Mouse (Mus musculus) kidney, embryonic 14.5 days (tissue): ENCODE data around the gene Ccdc54. TPM values are rescaled to one million over a fixed set of nuclear protein-coding genes. Genes with fewer than 3 reads are reported as not detected.

Experiments used
- ATAC-seq: fragments of 200-750 bp; cut with Nextera tagmentation; 2 replicates; pipeline ENCODE4 v1.8.0; 2017; ENCODE audit warnings: moderate number of reproducible peaks, mild to moderate bottlenecking, moderate TSS enrichment, moderate library complexity; ENCODE audit not compliant: low FRiP score, low TSS enrichment
- H3K27ac ChIP-seq: fragments of 300-500 bp; sonication (generic); 2 replicates; pipeline ENCODE4 v1.5.1; 2014; ENCODE audit warnings: low read depth, mild to moderate bottlenecking, low read length, moderate library complexity, mixed read lengths
- H3K27me3 ChIP-seq: fragments of 300-500 bp; sonication (generic); 2 replicates; pipeline ENCODE4 v1.6.1; 2014; ENCODE audit warnings: mild to moderate bottlenecking, low read length; ENCODE audit not compliant: control insufficient read depth, insufficient read depth
- H3K36me3 ChIP-seq: fragments of 300-500 bp; sonication (generic); 2 replicates; pipeline ENCODE4 v1.6.1; 2014; ENCODE audit warnings: low read length, mixed read lengths; ENCODE audit not compliant: control insufficient read depth, insufficient read depth
- H3K4me1 ChIP-seq: fragments of 300-500 bp; sonication (generic); 2 replicates; pipeline ENCODE4 v1.6.1; 2014; ENCODE audit warnings: low read length, mixed read lengths; ENCODE audit not compliant: control insufficient read depth, insufficient read depth
- H3K4me2 ChIP-seq: fragments of 300-500 bp; sonication (generic); replicated peaks from 2 replicates; pipeline ENCODE4 v1.6.1; 2014; ENCODE audit warnings: low read depth, mild to moderate bottlenecking, low read length
- H3K4me3 ChIP-seq: fragments of 300-500 bp; sonication (generic); 2 replicates; pipeline ENCODE4 v1.5.1; 2014; ENCODE audit warnings: mild to moderate bottlenecking, low read length
- H3K9ac ChIP-seq: fragments of 300-500 bp; sonication (generic); 2 replicates; pipeline ENCODE4 v1.6.1; 2014; ENCODE audit warnings: low read depth, mild to moderate bottlenecking, low read length, moderate library complexity
- H3K9me3 ChIP-seq: fragments of 300-500 bp; sonication (generic); 2 replicates; pipeline ENCODE4 v1.6.1; 2016; ENCODE audit warnings: low read length; ENCODE audit not compliant: control insufficient read depth
- WGBS: fragments of 180-500 bp; shearing (Covaris S2); extraction: QIAGEN DNeasy Blood & Tissue Kit; methylation state at CpG from one replicate; pipeline ENCODE4 v1.1.7; 2014; 5-methylcytosine and 5-hydroxymethylcytosine counted together
- polyA plus RNA-seq: library from polyadenylated mRNA; unstranded; fragments of >200 nt; fragmentation: Nextera tagmentation; extraction: Ambion mirVana; gene quantifications from 2 replicates; pipeline ENCODE4 v1.2.1, GENCODE M21; 2014

Gene Ccdc54
- not detected in 2 replicates for polyA plus RNA-seq

GRCm38 (mm10) chr16:50591054-50591453 is at the start of gene Ccdc54:
Gene Ccdc54, minus strand, starts transcription at chr16:50591154.
- H3K36me3 ChIP-seq: no peaks in the 10 kb centered on the region
- H3K27me3 ChIP-seq: no peaks in the 10 kb centered on the region
- H3K4me1 ChIP-seq: no peaks in the 10 kb centered on the region
- no peak for ATAC-seq
- no peak within 1 kb of the TSS for H3K4me2 ChIP-seq
- no peak within 1 kb of the TSS for H3K9ac ChIP-seq
- no peaks in the 10 kb centered on the region for H3K9me3 ChIP-seq
- H3K27ac ChIP-seq: no peak within 1 kb of the TSS
- H3K4me3 ChIP-seq: no peak within 1 kb of the TSS

- H3K4me3 ChIP-seq: no peak overlapping the region
- no peaks in the 10 kb centered on the region for H3K27me3 ChIP-seq
- no peaks in the 10 kb centered on the region for H3K36me3 ChIP-seq
- H3K9ac ChIP-seq: no peak overlapping the region
- ATAC-seq: no peak
- no peak overlapping the region for H3K4me2 ChIP-seq
- H3K9me3 ChIP-seq: no peaks in the 10 kb centered on the region
- no peak overlapping the region for H3K27ac ChIP-seq
- H3K4me1 ChIP-seq: no peaks in the 10 kb centered on the region
- 86% methylated on average over 2 of the region's 2 CpGs for WGBS
Measured at GRCm38 (mm10) chr16:50632585-50632984, 41.6 kb upstream of the Ccdc54 start.

- H3K4me2 ChIP-seq: no peak overlapping the region
- H3K27ac ChIP-seq: no peak overlapping the region
- H3K9ac ChIP-seq: no peak overlapping the region
- WGBS: 64% methylated on average over 7 of the region's 7 CpGs
- H3K9me3 ChIP-seq: no peaks in the 10 kb centered on the region
- H3K36me3 ChIP-seq: no peaks in the 10 kb centered on the region
- no peaks in the 10 kb centered on the region for H3K27me3 ChIP-seq
- ATAC-seq: no peak
- H3K4me1 ChIP-seq: no peaks in the 10 kb centered on the region
- H3K4me3 ChIP-seq: no peak overlapping the region
Measured at GRCm38 (mm10) chr16:50615569-50615968, 24.6 kb upstream of the Ccdc54 start.

- Histone ChIP-seq H3K27ac (no peak overlapping the region), H3K9ac (no peak overlapping the region), H3K4me1 (no peaks in the 10 kb centered on the region), H3K9me3 (no peaks in the 10 kb centered on the region), H3K36me3 (no peaks in the 10 kb centered on the region), H3K4me3 (no peak overlapping the region), H3K4me2 (no peak overlapping the region), H3K27me3 (no peaks in the 10 kb centered on the region)
- ATAC-seq: no peak
- WGBS: 72% methylated on average over 4 of the region's 4 CpGs
Measured at GRCm38 (mm10) chr16:50612944-50613343, 22.0 kb upstream of the Ccdc54 start.

- no peaks in the 10 kb centered on the region for H3K27me3 ChIP-seq
- no peak overlapping the region for H3K27ac ChIP-seq
- H3K9me3 ChIP-seq: no peaks in the 10 kb centered on the region
- H3K4me1 ChIP-seq: no peaks in the 10 kb centered on the region
- H3K9ac ChIP-seq: no peak overlapping the region
- no peak overlapping the region for H3K4me2 ChIP-seq
- H3K4me3 ChIP-seq: no peak overlapping the region
- ATAC-seq: no peak
- WGBS: 77% methylated on average over 5 of the region's 5 CpGs
- H3K36me3 ChIP-seq: no peaks in the 10 kb centered on the region
Measured at GRCm38 (mm10) chr16:50610580-50610979, 19.6 kb upstream of the Ccdc54 start.

- Histone ChIP-seq H3K27me3 (no peaks in the 10 kb centered on the region), H3K4me1 (no peaks in the 10 kb centered on the region), H3K27ac (no peak overlapping the region), H3K4me2 (no peak overlapping the region), H3K9me3 (no peaks in the 10 kb centered on the region), H3K9ac (no peak overlapping the region), H3K4me3 (no peak overlapping the region), H3K36me3 (no peaks in the 10 kb centered on the region)
- ATAC-seq: no peak
- 49% methylated on average over 15 of the region's 15 CpGs for WGBS
Measured at GRCm38 (mm10) chr16:50607776-50608562, 17.0 kb upstream of the Ccdc54 start.

- H3K9me3 ChIP-seq: no peaks in the 10 kb centered on the region
- no peaks in the 10 kb centered on the region for H3K27me3 ChIP-seq
- H3K27ac ChIP-seq: no peak overlapping the region
- H3K9ac ChIP-seq: no peak overlapping the region
- no peak overlapping the region for H3K4me2 ChIP-seq
- ATAC-seq: no peak
- H3K4me1 ChIP-seq: no peaks in the 10 kb centered on the region
- no peaks in the 10 kb centered on the region for H3K36me3 ChIP-seq
- H3K4me3 ChIP-seq: no peak overlapping the region
- 39% methylated on average over 11 of the region's 11 CpGs for WGBS
Measured at GRCm38 (mm10) chr16:50604826-50605225, 13.9 kb upstream of the Ccdc54 start.

- Histone ChIP-seq H3K36me3 (no peaks in the 10 kb centered on the region), H3K27ac (no peak overlapping the region), H3K4me1 (no peaks in the 10 kb centered on the region), H3K27me3 (no peaks in the 10 kb centered on the region), H3K9ac (no peak overlapping the region), H3K4me3 (no peak overlapping the region), H3K4me2 (no peak overlapping the region), H3K9me3 (no peaks in the 10 kb centered on the region)
- peak; percentile 71 for ATAC-seq
- 27% methylated on average over 3 of the region's 3 CpGs for WGBS
Measured at GRCm38 (mm10) chr16:50601947-50602346, 11.0 kb upstream of the Ccdc54 start.

- no peak overlapping the region for H3K27ac ChIP-seq
- 81% methylated on average over 3 of the region's 3 CpGs for WGBS
- no peaks in the 10 kb centered on the region for H3K36me3 ChIP-seq
- H3K9me3 ChIP-seq: no peaks in the 10 kb centered on the region
- no peak overlapping the region for H3K4me3 ChIP-seq
- H3K9ac ChIP-seq: no peak overlapping the region
- no peak overlapping the region for H3K4me2 ChIP-seq
- no peak for ATAC-seq
- H3K27me3 ChIP-seq: no peaks in the 10 kb centered on the region
- H3K4me1 ChIP-seq: no peaks in the 10 kb centered on the region
Measured at GRCm38 (mm10) chr16:50600665-50601064, 9.7 kb upstream of the Ccdc54 start.
